Mouse (Mus musculus) heart, adult 2 months (tissue): ENCODE measurements around the gene Atcay. TPM values are rescaled to one million over a fixed set of nuclear protein-coding genes. Genes with fewer than 3 reads are reported as not detected.

Experiments
- DNase-seq, 2 experiments: peaks; one replicate each; pipeline ENCODE4 v3.0.0; 2021
- H3K27ac ChIP-seq: fragments of 200-600 bp; 2 replicates; pipeline ENCODE4 v1.8.1; 2022
- H3K27me3 ChIP-seq: fragments of 200-500 bp; 2 replicates; pipeline ENCODE4 v1.6.1; 2012; ENCODE audit warnings: mild to moderate bottlenecking, low read length, inconsistent platforms, mixed read lengths; ENCODE audit not compliant: control insufficient read depth, insufficient read depth
- H3K36me3 ChIP-seq: fragments of 200-500 bp; 2 replicates; pipeline ENCODE4 v1.6.1; 2012; ENCODE audit warnings: low read length, inconsistent platforms; ENCODE audit not compliant: control insufficient read depth, insufficient read depth
- H3K4me1 ChIP-seq: fragments of 200-500 bp; 2 replicates; pipeline ENCODE4 v1.6.1; 2011; ENCODE audit warnings: low read length; ENCODE audit not compliant: control insufficient read depth, insufficient read depth
- H3K4me3 ChIP-seq: fragments of 200-600 bp; 2 replicates; pipeline ENCODE4 v1.8.1; 2022
- H3K79me2 ChIP-seq: fragments of 200-500 bp; replicated peaks from 2 replicates; pipeline ENCODE4 v1.6.1; 2012; ENCODE audit warnings: mild to moderate bottlenecking, inconsistent platforms, low read length, moderate library complexity, mixed read lengths; ENCODE audit not compliant: control insufficient read depth, insufficient read depth
- H3K9ac ChIP-seq: fragments of 200-500 bp; 2 replicates; pipeline ENCODE4 v1.6.1; 2012; ENCODE audit warnings: low read depth, mild to moderate bottlenecking, control low read depth, inconsistent platforms, low read length, mixed read lengths
- CTCF ChIP-seq: fragments of 200-600 bp; IDR thresholded peaks from 2 replicates; pipeline ENCODE4 v1.8.1; 2022; ENCODE audit warnings: antibody characterized with exemption, mild to moderate bottlenecking, moderate library complexity
- EP300 ChIP-seq: fragments of 200-500 bp; IDR thresholded peaks from 2 replicates; pipeline ENCODE4 v1.6.1; 2011; ENCODE audit warnings: low read depth, low read length, control low read depth; ENCODE audit not compliant: insufficient read depth
- POLR2A ChIP-seq: fragments of 200-500 bp; IDR thresholded peaks from 2 replicates; pipeline ENCODE4 v1.6.1; 2011; ENCODE audit warnings: mild to moderate bottlenecking, low read depth, low read length, control low read depth; ENCODE audit not compliant: insufficient read depth
- WGBS: fragments of 180-500 bp; shearing (Covaris S2); methylation state at CpG from one replicate; pipeline ENCODE4 v1.1.7; 2018; 5-methylcytosine and 5-hydroxymethylcytosine counted together
- intact Hi-C: fragments of 180-260 bp; cut with DNase I; formaldehyde crosslinking; loops from one replicate; pipeline ENCODE4 v1.15.1; 2025
- microRNA-seq, 2 experiments: library from miRNA; unstranded; fragments of <30 nt; microRNA quantifications; one replicate each; pipeline ENCODE4 v1.2.0; 2021
- polyA plus RNA-seq: library from polyadenylated mRNA; depleted of rRNA; stranded (reverse); fragments of >200 nt; gene quantifications from 2 replicates; pipeline ENCODE4 v1.2.3, GENCODE M21; 2012; rRNA removed
- total RNA-seq, 2 experiments: library from RNA; stranded (reverse); gene quantifications; 2 replicates each; pipeline ENCODE4 v1.2.3; 2021

Atcay gene
- total and polyA plus RNA-seq, 3 experiments: 0.09 to 0.14 TPM; not detected in 1

- intact Hi-C loops: loop anchor here (2.0 kb wide), 1 partner anchor 29 kb away; no protein-coding TSS in a partner anchor
- Histone ChIP-seq H3K4me3 (peak within 1 kb of the TSS; percentile 79), H3K27ac (peak within 1 kb of the TSS; percentile 93), H3K79me2 (peaks cover 7% of the 10 kb centered on the region), H3K36me3 (no peaks in the 10 kb centered on the region), H3K4me1 (peaks cover 2% of the 10 kb centered on the region), H3K9ac (peak within 1 kb of the TSS; percentile 95), H3K27me3 (no peaks in the 10 kb centered on the region)
- under 1% methylated on average over 64 of the region's 64 CpGs for WGBS
- TF ChIP-seq POLR2A (peak; percentile 87), CTCF (no peak), EP300 (peak; percentile 66; the same call in 1 of the 2 replicates)
- peak; percentile 99 to 100 for DNase-seq
Measured at GRCm38 (mm10) chr10:81167200-81168086, 63.2 kb downstream of the Atcay start, which contains the start of gene Pias4. TSS of gene Pias4 (minus strand) at chr10:81167923.

- H3K27me3 ChIP-seq: no peaks in the 10 kb centered on the region
- intact Hi-C loops: loop anchor here (2.0 kb wide), 1 partner anchor 60 kb away; the partner anchor contains the start of gene Map2k2
- 68% methylated on average over 8 of the region's 8 CpGs for WGBS
- H3K9ac ChIP-seq: no peak overlapping the region
- TF ChIP-seq EP300 (no peak), POLR2A (no peak), CTCF (no peak)
- no peak overlapping the region for H3K4me3 ChIP-seq
- DNase-seq: no peak
- H3K27ac ChIP-seq: no peak overlapping the region
- no peaks in the 10 kb centered on the region for H3K36me3 ChIP-seq
- peaks cover 15% of the 10 kb centered on the region for H3K79me2 ChIP-seq
- peaks cover 6% of the 10 kb centered on the region for H3K4me1 ChIP-seq
Measured at GRCm38 (mm10) chr10:81165118-81165517, 65.5 kb downstream of the Atcay start.

GRCm38 (mm10) chr10:81162318-81162652 lies 68.3 kb downstream of the Atcay start:
- intact Hi-C loops: loop anchor here (2.0 kb wide), 1 partner anchor 15 kb away; no protein-coding TSS in a partner anchor
- Histone ChIP-seq H3K4me1 (peaks cover 5% of the 10 kb centered on the region), H3K79me2 (peaks cover 14% of the 10 kb centered on the region), H3K4me3 (no peak overlapping the region), H3K9ac (no peak overlapping the region), H3K36me3 (no peaks in the 10 kb centered on the region), H3K27ac (no peak overlapping the region), H3K27me3 (no peaks in the 10 kb centered on the region)
- WGBS: 52% methylated on average over 2 of the region's 2 CpGs
- no peak for DNase-seq
- TF ChIP-seq EP300 (no peak), CTCF (no peak), POLR2A (no peak)

- Histone ChIP-seq H3K4me1 (peaks cover 5% of the 10 kb centered on the region), H3K36me3 (no peaks in the 10 kb centered on the region), H3K79me2 (peaks cover 11% of the 10 kb centered on the region), H3K4me3 (no peak overlapping the region), H3K27ac (no peak overlapping the region), H3K27me3 (no peaks in the 10 kb centered on the region), H3K9ac (no peak overlapping the region)
- peak in 1 of 2 experiments; percentile 71 for DNase-seq
- intact Hi-C loops: loop anchor here (2.0 kb wide), 1 partner anchor 15 kb away; no protein-coding TSS in a partner anchor
- 76% methylated on average over 8 of the region's 8 CpGs for WGBS
- no peak for TF ChIP-seq POLR2A
- no peak for TF ChIP-seq CTCF
- TF ChIP-seq EP300: no peak
Measured at GRCm38 (mm10) chr10:81161602-81162317, 68.9 kb downstream of the Atcay start.

- no peak for TF ChIP-seq POLR2A
- no peak for TF ChIP-seq EP300
- no peak for TF ChIP-seq CTCF
- Histone ChIP-seq H3K27me3 (no peaks in the 10 kb centered on the region), H3K4me1 (no peaks in the 10 kb centered on the region), H3K4me3 (no peak overlapping the region), H3K79me2 (no peaks in the 10 kb centered on the region; the same call in 1 of the 2 replicates), H3K27ac (no peak overlapping the region; the same call in none of the 2 replicates), H3K9ac (no peak overlapping the region), H3K36me3 (no peaks in the 10 kb centered on the region)
- 54% methylated on average over 6 of the region's 6 CpGs for WGBS
- DNase-seq: peak in 1 of 2 experiments; percentile 41
- intact Hi-C loops: no loop called here
Measured at GRCm38 (mm10) chr10:81154736-81155135, 75.9 kb downstream of the Atcay start.

Small RNAs within 50 kb of the gene (microRNA-seq; reads per million reads assigned to microRNA genes)
- 19.1 to 38.2 reads per million in 2 experiments for gene Mir3057

Other genes starting within 250 kb of the Atcay start
Only the 30 nearest of the 31 such genes appear.
- under 1 TPM; 0.50 to 0.63 TPM for gene Gng7, start 215.9 kb downstream of the Atcay start, total RNA-seq
- 0.68 and 1.1 TPM in 2 replicates for gene Gng7, start 215.9 kb downstream of the Atcay start, polyA plus RNA-seq
- not detected for gene Diras1, start 205.2 kb downstream of the Atcay start, total RNA-seq
- 0.04 and 0.06 TPM in 2 replicates for gene Diras1, start 205.2 kb downstream of the Atcay start, polyA plus RNA-seq
- 10 to 100 TPM; 13.9 to 14.4 TPM for gene Slc39a3, start 193.4 kb downstream of the Atcay start, total RNA-seq
- gene Slc39a3, start 193.4 kb downstream of the Atcay start, polyA plus RNA-seq: 20.5 and 21.9 TPM in 2 replicates
- gene Sgta, start 170.7 kb downstream of the Atcay start, total RNA-seq: 10 to 100 TPM; 84.5 to 90.1 TPM
- gene Sgta, start 170.7 kb downstream of the Atcay start, polyA plus RNA-seq: 158 and 161 TPM in 2 replicates
- 10 to 100 TPM; 11.3 to 15.5 TPM for gene Thop1, start 160.8 kb downstream of the Atcay start, total RNA-seq
- gene Thop1, start 160.8 kb downstream of the Atcay start, polyA plus RNA-seq: 15.2 and 17.0 TPM in 2 replicates
- under 1 TPM; 0.36 to 0.70 TPM for gene Creb3l3, start 132.0 kb downstream of the Atcay start, total RNA-seq
- 0.06 and 0.15 TPM in 2 replicates for gene Creb3l3, start 132.0 kb downstream of the Atcay start, polyA plus RNA-seq
- 100 to 1,000 TPM; 115 to 123 TPM for gene Map2k2, start 124.9 kb downstream of the Atcay start, total RNA-seq
- 89.3 and 116 TPM in 2 replicates for gene Map2k2, start 124.9 kb downstream of the Atcay start, polyA plus RNA-seq
- gene Zbtb7a, start 95.6 kb downstream of the Atcay start, total RNA-seq: 10 to 100 TPM; 35.2 to 41.4 TPM
- 16.1 and 20.6 TPM in 2 replicates for gene Zbtb7a, start 95.6 kb downstream of the Atcay start, polyA plus RNA-seq
- gene Pias4, start 62.9 kb downstream of the Atcay start, total RNA-seq: 10 to 100 TPM; 14.1 to 16.5 TPM
- gene Pias4, start 62.9 kb downstream of the Atcay start, polyA plus RNA-seq: 22.3 and 23.3 TPM in 2 replicates
- 1,000 to 10,000 TPM; 1,027 to 1,244 TPM for gene Eef2, start 54.2 kb downstream of the Atcay start, total RNA-seq
- gene Eef2, start 54.2 kb downstream of the Atcay start, polyA plus RNA-seq: 887 and 1,187 TPM in 2 replicates
- gene Dapk3, start 47.8 kb downstream of the Atcay start, total RNA-seq: 10 to 100 TPM; 27.8 to 29.0 TPM
- 30.6 and 35.5 TPM in 2 replicates for gene Dapk3, start 47.8 kb downstream of the Atcay start, polyA plus RNA-seq
- not detected for gene 4930442H23Rik, start 47.0 kb downstream of the Atcay start, total RNA-seq
- not detected in 2 replicates for gene 4930442H23Rik, start 47.0 kb downstream of the Atcay start, polyA plus RNA-seq
- gene Nmrk2, start 28.8 kb downstream of the Atcay start, total RNA-seq: 1 to 10 TPM; 8.7 to 8.8 TPM
- gene Nmrk2, start 28.8 kb downstream of the Atcay start, polyA plus RNA-seq: 4.7 and 6.3 TPM in 2 replicates
- gene Zfr2, start 2.3 kb upstream of the Atcay start, total RNA-seq: 1 to 10 TPM; 1.8 to 2.0 TPM
- gene Zfr2, start 2.3 kb upstream of the Atcay start, polyA plus RNA-seq: 5.0 and 6.3 TPM in 2 replicates
- under 1 TPM; 0.48 to 0.86 TPM for gene Matk, start 22.1 kb upstream of the Atcay start, total RNA-seq
- 0.97 and 1.5 TPM in 2 replicates for gene Matk, start 22.1 kb upstream of the Atcay start, polyA plus RNA-seq
- gene Mrpl54, start 36.1 kb upstream of the Atcay start, total RNA-seq: 100 to 1,000 TPM in 1 of 2 experiments, 10 to 100 TPM in 1; 85.7 to 101 TPM
- gene Mrpl54, start 36.1 kb upstream of the Atcay start, polyA plus RNA-seq: 66.7 and 93.2 TPM in 2 replicates
- gene Apba3, start 36.1 kb upstream of the Atcay start, total RNA-seq: 100 to 1,000 TPM; 111 to 123 TPM
- gene Apba3, start 36.1 kb upstream of the Atcay start, polyA plus RNA-seq: 151 TPM in 2 replicates
- gene Tjp3, start 60.7 kb upstream of the Atcay start, total RNA-seq: not detected
- gene Tjp3, start 60.7 kb upstream of the Atcay start, polyA plus RNA-seq: 0.12 and 0.78 TPM in 2 replicates
- gene Pip5k1c, start 62.1 kb upstream of the Atcay start, total RNA-seq: 10 to 100 TPM; 27.0 to 28.0 TPM
- 37.5 and 44.2 TPM in 2 replicates for gene Pip5k1c, start 62.1 kb upstream of the Atcay start, polyA plus RNA-seq
- 10 to 100 TPM; 16.1 to 18.0 TPM for gene Cactin, start 90.3 kb upstream of the Atcay start, total RNA-seq
- gene Cactin, start 90.3 kb upstream of the Atcay start, polyA plus RNA-seq: 15.4 and 18.0 TPM in 2 replicates
- gene Tbxa2r, start 97.9 kb upstream of the Atcay start, total RNA-seq: 1 to 10 TPM; 3.8 to 4.1 TPM
- gene Tbxa2r, start 97.9 kb upstream of the Atcay start, polyA plus RNA-seq: 7.1 and 8.7 TPM in 2 replicates
- gene Gipc3, start 112.4 kb upstream of the Atcay start, total RNA-seq: 1 to 10 TPM; 5.5 to 6.4 TPM
- gene Gipc3, start 112.4 kb upstream of the Atcay start, polyA plus RNA-seq: 4.7 and 4.8 TPM in 2 replicates
- 10 to 100 TPM; 55.6 to 58.1 TPM for gene Hmg20b, start 119.6 kb upstream of the Atcay start, total RNA-seq
- 44.3 and 54.9 TPM in 2 replicates for gene Hmg20b, start 119.6 kb upstream of the Atcay start, polyA plus RNA-seq
- 10 to 100 TPM; 10.6 to 11.1 TPM for gene Mfsd12, start 126.7 kb upstream of the Atcay start, total RNA-seq
- 9.6 and 10.5 TPM in 2 replicates for gene Mfsd12, start 126.7 kb upstream of the Atcay start, polyA plus RNA-seq
- 1 to 10 TPM in 1 of 2 experiments, under 1 TPM in 1; 0.64 to 1.1 TPM for gene 4930404N11Rik, start 135.0 kb upstream of the Atcay start, total RNA-seq
- 0.32 and 1.2 TPM in 2 replicates for gene 4930404N11Rik, start 135.0 kb upstream of the Atcay start, polyA plus RNA-seq
- 10 to 100 TPM; 29.9 to 31.5 TPM for gene Fzr1, start 147.7 kb upstream of the Atcay start, total RNA-seq
- gene Fzr1, start 147.7 kb upstream of the Atcay start, polyA plus RNA-seq: 49.3 and 56.1 TPM in 2 replicates
- 10 to 100 TPM; 46.6 to 53.8 TPM for gene Dohh, start 153.6 kb upstream of the Atcay start, total RNA-seq
- 48.5 and 56.9 TPM in 2 replicates for gene Dohh, start 153.6 kb upstream of the Atcay start, polyA plus RNA-seq
- 1 to 10 TPM in 1 of 2 experiments, under 1 TPM in 1; 0.73 to 1.9 TPM for gene Gm48551, start 153.6 kb upstream of the Atcay start, total RNA-seq
- 2.1 and 3.5 TPM in 2 replicates for gene Gm48551, start 153.6 kb upstream of the Atcay start, polyA plus RNA-seq
- 1 to 10 TPM in 1 of 2 experiments, not detected in 1; 1.2 TPM for gene Gm48552, start 158.2 kb upstream of the Atcay start, total RNA-seq
- 0.88 and 1.2 TPM in 2 replicates for gene Gm48552, start 158.2 kb upstream of the Atcay start, polyA plus RNA-seq
- gene Smim24, start 162.2 kb upstream of the Atcay start, total RNA-seq: 1 to 10 TPM; 2.0 to 2.3 TPM
- gene Smim24, start 162.2 kb upstream of the Atcay start, polyA plus RNA-seq: 8.3 and 8.6 TPM in 2 replicates